Mouse (Mus musculus) kidney, postnatal 25 days (tissue): ENCODE results near the gene Adamts4.
"Not testable (repeated sequence)": the region's sequence is repeated elsewhere in the genome, so short reads cannot be mapped to it uniquely, and the experiment has no call there.

ENCODE experiments used
- DNase-seq, 2 experiments: peaks; one replicate each; pipeline ENCODE4 v3.0.0; 2021; ENCODE audit warnings: mixed read lengths in 2 of 2

Gene Adamts4

GRCm38 (mm10) chr1:171231844-171232243 is 18.4 kb upstream of the Adamts4 start:
- no peak for DNase-seq

- DNase-seq, result no peak
Observed at GRCm38 (mm10) chr1:171232348-171232747, 17.9 kb upstream of the Adamts4 start.

GRCm38 (mm10) chr1:171232800-171233730 is 17.2 kb upstream of the Adamts4 start:
- DNase-seq, result no peak

GRCm38 (mm10) chr1:171234126-171234525 is 16.1 kb upstream of the Adamts4 start, which contains the start of gene Fcer1g:
Gene Fcer1g (minus strand): TSS chr1:171234365.
- no peak for DNase-seq

- DNase-seq, result no peak
Observed at GRCm38 (mm10) chr1:171234538-171234937, 15.7 kb upstream of the Adamts4 start.

GRCm38 (mm10) chr1:171235791-171236190 is 14.4 kb upstream of the Adamts4 start:
- DNase-seq, result no peak

GRCm38 (mm10) chr1:171237438-171237837 is 12.8 kb upstream of the Adamts4 start:
- peak in 1 of 2 experiments; percentile 33 for DNase-seq

GRCm38 (mm10) chr1:171238463-171238862 is 11.8 kb upstream of the Adamts4 start:
- DNase-seq, result peak; percentile 75 to 80

GRCm38 (mm10) chr1:171239992-171240744 is 10.1 kb upstream of the Adamts4 start:
- DNase-seq, result peak; percentile 61 to 80

GRCm38 (mm10) chr1:171240911-171241310 is 9.3 kb upstream of the Adamts4 start:
- DNase-seq, result no peak

- DNase-seq, result not testable (repeated sequence)
Observed at GRCm38 (mm10) chr1:171241952-171242351, 8.3 kb upstream of the Adamts4 start.

GRCm38 (mm10) chr1:171245353-171245752 is 4.9 kb upstream of the Adamts4 start:
- DNase-seq, result no peak

- DNase-seq, result peak; percentile 96 to 98
Observed at GRCm38 (mm10) chr1:171246709-171247452, 3.3 kb upstream of the Adamts4 start.

- no peak for DNase-seq
Observed at GRCm38 (mm10) chr1:171247453-171247841, 2.8 kb upstream of the Adamts4 start.

GRCm38 (mm10) chr1:171247916-171248315 is 2.3 kb upstream of the Adamts4 start:
- peak in 1 of 2 experiments; percentile 30 for DNase-seq

- peak in 1 of 2 experiments; percentile 18 for DNase-seq
Observed at GRCm38 (mm10) chr1:171248386-171249226, 1.6 kb upstream of the Adamts4 start.

- DNase-seq, result no peak
Observed at GRCm38 (mm10) chr1:171250680-171251593, 716 bp downstream of the Adamts4 start, which contains the start of gene Ndufs2. Gene Ndufs2 (minus strand): TSS chr1:171251388.

GRCm38 (mm10) chr1:171251594-171252324 is 1.5 kb downstream of the Adamts4 start:
- DNase-seq, result peak; percentile 65 to 72

- DNase-seq, result no peak
Observed at GRCm38 (mm10) chr1:171252415-171252814, 2.2 kb downstream of the Adamts4 start.
